Mouse (Mus musculus) common myeloid progenitor, adult 5-6 weeks (primary cell): ENCODE results near the gene Fsd1l. TPM values are rescaled to one million over a fixed set of nuclear protein-coding genes. Genes with fewer than 3 reads are reported as not detected.
"Not testable (repeated sequence)": the region's sequence is repeated elsewhere in the genome, so short reads cannot be mapped to it uniquely, and the experiment has no call there.

Experiments
- ATAC-seq: replicated peaks from 2 replicates; pipeline ENCODE4 v1.8.0; 2016; ENCODE audit warnings: low read depth, mild to moderate bottlenecking, moderate TSS enrichment, inconsistent platforms; ENCODE audit not compliant: poor library complexity, severe bottlenecking
- total RNA-seq: library from RNA; stranded (forward); fragments of 200-1000, 187-1606 nt; gene quantifications from 2 replicates; pipeline ENCODE4 v1.2.3, GENCODE M21; 2017

The Fsd1l gene
- total RNA-seq, 1 experiment from 2014 or later: 7.1 TPM

DNA sequence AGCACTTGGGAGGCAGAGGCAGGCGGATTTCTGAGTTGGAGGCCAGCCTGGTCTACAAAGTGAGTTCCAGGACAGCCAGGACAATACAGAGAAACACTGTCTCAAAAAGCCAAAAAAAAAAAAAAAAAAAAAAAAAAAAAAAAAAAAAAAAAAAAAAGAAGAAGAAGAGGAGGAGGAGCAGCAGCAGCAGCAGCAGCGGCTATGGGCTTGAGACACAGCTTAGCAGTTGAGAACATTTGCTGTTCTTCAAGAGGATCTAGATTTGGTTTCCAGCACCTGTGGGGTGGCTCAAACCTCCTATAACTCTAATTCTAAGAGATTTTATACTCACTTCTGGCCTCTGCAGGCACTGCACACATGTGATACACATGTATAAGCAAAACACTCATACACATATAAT lies 94.8 kb downstream of the Fsd1l start:
- ATAC-seq: not testable (repeated sequence)

DNA sequence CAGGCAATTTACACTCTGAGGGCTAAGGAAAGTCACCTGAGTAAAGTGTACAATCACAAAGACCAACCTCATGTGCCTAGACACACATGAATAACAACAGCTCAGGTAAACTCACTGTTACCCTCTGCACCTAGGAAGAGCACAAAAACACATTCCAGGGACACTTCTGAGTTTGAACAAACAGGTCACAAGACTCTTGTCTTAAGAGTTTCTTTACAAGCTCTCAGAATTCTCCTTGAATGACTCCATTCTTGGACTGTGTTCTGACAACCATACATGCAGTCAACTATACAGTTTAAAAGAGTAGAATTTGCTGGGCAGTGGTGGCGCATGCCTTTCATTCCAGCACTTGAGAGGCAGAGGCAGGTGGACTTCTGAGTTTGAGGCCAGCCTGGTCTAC lies 96.8 kb downstream of the Fsd1l start:
- ATAC-seq: no peak

DNA sequence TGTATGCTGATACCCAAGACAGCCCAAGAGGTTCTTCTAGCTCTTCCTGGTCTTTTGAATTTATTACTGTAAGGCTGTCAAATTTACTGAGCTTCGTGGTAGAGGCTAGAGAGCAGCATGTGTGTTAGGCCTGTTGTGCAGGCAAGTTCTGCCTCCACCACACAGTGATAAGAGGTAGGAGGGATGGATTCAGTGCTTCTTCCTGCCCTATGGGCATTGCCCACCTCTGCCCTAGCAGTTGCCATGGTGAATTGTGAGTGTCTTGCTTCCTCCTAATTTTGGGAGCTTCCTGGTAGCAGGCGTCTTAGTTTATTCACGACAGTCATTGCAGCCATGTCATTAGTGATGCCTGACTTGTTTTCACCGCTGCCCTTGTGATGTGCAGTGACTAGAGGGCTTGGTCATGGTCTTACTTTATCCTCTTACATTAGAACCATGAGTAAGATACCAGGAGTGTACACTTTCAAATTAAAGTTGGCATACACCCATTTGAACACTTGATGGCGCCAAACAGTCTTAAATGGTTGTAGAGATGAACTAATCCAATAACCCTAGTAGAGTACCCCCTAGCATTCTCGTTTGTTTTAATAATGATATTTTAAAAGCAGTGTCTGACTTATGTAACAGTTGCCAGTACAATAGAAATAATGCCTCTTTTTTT lies 107.8 kb downstream of the Fsd1l start:
- ATAC-seq: peak; percentile 80

DNA sequence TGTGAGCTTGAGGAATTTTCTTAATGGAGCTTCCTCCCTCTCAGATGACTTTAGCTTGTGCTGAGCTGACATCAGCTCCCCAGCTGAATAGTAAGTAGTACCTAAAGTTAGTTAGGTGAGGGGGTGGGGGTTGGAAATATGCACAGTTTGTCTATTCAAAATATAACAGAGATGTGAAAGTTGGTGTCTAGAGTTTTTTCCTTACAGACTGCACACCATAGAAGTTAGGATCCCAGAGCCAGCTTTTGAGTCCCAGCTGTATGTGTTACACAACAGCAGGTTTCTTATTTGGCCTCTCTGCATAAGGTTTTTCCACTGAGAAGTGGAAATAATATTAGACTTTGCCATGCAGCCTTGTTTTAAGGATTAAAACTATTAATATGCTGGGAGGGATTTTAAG lies 118.6 kb downstream of the Fsd1l start:
- no peak for ATAC-seq

DNA sequence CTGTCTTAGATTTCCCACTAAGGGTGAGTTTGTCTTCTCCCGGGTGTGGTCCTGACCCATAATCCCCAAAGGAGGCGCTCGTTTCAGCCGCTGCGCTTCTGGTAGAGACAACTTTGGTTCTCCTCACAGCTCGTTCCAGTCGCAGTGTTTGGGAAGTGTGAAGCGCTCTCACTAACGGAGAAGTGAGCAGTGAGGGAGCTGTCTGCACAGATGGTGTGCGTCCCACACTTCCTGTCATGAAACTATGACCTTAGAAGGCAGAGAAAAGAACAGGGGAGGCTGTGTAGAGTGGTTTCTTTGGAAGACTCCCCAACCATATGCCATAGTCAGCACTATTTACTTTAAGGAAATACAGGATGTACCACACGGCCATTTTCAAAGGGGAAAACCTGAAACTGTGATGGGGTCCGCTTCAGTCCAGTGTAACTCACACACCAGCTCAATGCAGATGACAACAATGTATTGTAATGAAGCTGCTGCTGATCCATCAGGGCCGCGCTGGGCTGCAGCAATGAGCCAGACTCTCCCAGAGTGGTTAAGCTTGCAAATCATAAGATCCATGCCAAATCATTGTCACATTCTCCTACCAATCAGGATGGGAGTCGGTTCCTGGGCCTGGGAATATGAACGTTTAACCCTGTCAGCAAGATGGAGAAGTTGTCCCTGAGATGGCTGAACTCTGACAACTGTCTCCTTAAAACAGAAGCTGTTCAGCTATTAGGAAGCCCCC lies 119.3 kb downstream of the Fsd1l start:
- ATAC-seq: no peak

Other genes with a start within 250 kb of the Fsd1l start
- gene Slc44a1, start 191.1 kb upstream of the Fsd1l start, total RNA-seq: 8.1 and 8.6 TPM in 2 replicates
- 6.3 and 6.9 TPM in 2 replicates for gene Fktn, start 82.5 kb downstream of the Fsd1l start, total RNA-seq
- 0.49 TPM in 1 of 2 replicates, not detected in the other for gene Tal2, start 148.2 kb downstream of the Fsd1l start, total RNA-seq
- 4.2 and 10.5 TPM in 2 replicates for gene Tmem38b, start 194.6 kb downstream of the Fsd1l start, total RNA-seq